Mouse (Mus musculus) adipocyte (in vitro differentiated cells): ENCODE measurements at regions not wholly inside any gene's neighbourhood (a gene's known extent, or its start where the extent isn't known, plus 50 kb on each side); places are given as distances from the start of the nearest gene placed in this dataset.
"Not testable (repeated sequence)": the region's sequence is repeated elsewhere in the genome, so short reads cannot be mapped to it uniquely, and the experiment has no call there.

ENCODE experiments used
- DNase-seq: peaks from one replicate; pipeline ENCODE4 v3.0.0-alpha.2; 2016; ENCODE audit warnings: low spot score

GRCm38 (mm10) chr11:22573166-22573565 is 61.3 kb downstream of the Tmem17 start:
- peak; percentile 12 for DNase-seq

- DNase-seq: no peak
These were observed 61.9 kb downstream of the Tmem17 start for GRCm38 (mm10) chr11:22573802-22574201.

- DNase-seq: no peak
These were observed 62.6 kb downstream of the Tmem17 start for GRCm38 (mm10) chr11:22574506-22574905.

- DNase-seq: no peak
These were observed 72.2 kb downstream of the Tmem17 start for GRCm38 (mm10) chr11:22584100-22584487.

GRCm38 (mm10) chr11:22584488-22585158 is 72.7 kb downstream of the Tmem17 start:
- DNase-seq: peak; percentile 21

DNA sequence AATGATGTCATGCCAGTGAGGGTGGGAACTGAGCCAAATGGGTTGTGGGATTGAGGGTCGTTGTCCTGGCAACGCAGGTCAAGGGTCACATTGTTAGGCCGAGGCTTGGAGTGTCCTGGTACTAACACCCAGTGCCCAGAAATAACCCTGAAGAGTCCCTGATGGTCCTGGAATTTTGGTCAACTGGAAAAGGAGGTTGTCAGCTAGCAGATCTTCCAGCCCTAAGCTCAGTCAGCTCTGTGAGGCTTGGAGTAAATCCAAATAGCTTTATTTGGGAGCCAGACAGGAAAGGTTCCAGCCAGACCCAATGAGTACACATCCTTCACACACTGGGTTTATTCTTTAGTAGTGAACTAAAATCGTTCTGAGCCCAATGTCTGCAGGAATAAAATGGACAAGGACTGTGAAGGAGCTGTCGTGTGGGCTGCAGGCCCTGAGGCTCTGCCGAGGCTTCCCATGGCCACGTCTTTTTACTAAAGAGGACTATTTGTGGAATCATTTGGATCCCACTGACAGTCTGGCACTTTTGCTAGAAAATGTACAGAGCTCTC is 75.9 kb downstream of the Tmem17 start:
- DNase-seq: peak; percentile 49

GRCm38 (mm10) chr11:22588546-22588945 is 76.7 kb downstream of the Tmem17 start:
- peak; percentile 13 for DNase-seq

- DNase-seq: no peak
These were observed 78.0 kb downstream of the Tmem17 start for GRCm38 (mm10) chr11:22589901-22590300.

DNA sequence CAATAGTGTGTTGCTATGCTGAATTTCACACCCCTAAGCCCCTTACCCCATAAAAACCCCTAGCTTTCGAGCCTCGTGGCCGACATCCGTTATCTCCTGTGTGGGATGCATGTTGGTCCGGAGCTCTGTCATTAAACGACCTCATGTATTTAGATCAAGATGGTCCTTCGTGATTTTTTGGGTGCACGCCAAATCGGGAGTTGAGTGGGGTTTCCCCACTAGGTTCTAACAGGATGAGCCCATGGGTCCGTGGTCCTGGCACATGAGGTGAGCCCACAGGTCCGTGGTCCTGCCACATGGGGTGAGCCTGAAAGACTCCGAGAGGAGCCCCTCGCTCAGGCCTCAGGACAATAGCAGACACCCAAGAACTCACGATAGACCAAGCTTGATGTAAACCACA is 79.2 kb downstream of the Tmem17 start:
- not testable (repeated sequence) for DNase-seq

DNA sequence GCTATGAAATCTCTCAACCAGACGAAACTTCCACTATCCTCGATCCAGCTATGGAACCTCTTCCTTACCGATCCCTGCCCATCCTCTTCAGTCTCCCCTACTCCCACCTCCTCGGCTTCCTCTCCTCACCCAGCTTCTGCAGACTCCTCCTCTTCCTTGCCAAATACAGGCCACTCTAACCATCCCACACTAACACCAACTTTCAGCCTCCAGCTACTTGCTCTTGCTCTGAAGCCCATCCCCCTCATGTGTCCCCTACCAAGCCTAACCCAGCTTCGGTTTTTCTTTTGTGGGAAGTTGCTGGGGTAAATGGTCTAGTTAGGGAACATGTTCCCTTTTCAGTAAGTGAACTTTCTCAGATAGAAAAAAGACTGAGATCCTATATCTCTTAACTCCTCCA is 80.8 kb downstream of the Tmem17 start:
- DNase-seq: no peak

GRCm38 (mm10) chr11:22596076-22596804 is 84.4 kb downstream of the Tmem17 start:
- DNase-seq: no peak

- no peak for DNase-seq
These were observed 84.9 kb downstream of the Tmem17 start for GRCm38 (mm10) chr11:22596805-22597149.

GRCm38 (mm10) chr11:22600370-22600769 is 88.5 kb downstream of the Tmem17 start:
- DNase-seq: no peak

- peak; percentile 29 for DNase-seq
These were observed 90.1 kb downstream of the Tmem17 start for GRCm38 (mm10) chr11:22601977-22602376.

- no peak for DNase-seq
These were observed 90.7 kb downstream of the Tmem17 start for GRCm38 (mm10) chr11:22602610-22603009.

DNA sequence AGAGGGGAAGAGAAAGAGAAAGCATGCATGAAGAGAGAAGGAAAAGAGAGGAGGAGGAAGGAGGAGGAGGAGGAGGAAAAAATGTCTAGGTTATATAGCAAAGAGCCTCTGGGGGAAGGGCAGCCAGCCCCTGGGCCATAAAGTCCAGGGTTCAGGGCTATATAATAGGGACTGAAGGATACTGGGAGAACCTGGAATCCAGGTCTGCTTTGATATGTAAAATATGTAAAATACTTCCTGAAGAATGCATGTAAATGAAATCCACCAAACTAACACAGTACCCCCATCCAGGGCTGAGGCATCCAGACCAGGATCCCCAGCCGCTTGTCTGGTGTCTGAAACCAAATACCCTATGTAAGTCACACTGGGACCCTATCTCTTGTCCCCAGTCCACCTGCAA is 91.5 kb downstream of the Tmem17 start:
- no peak for DNase-seq

- no peak for DNase-seq
These were observed 94.5 kb downstream of the Tmem17 start for GRCm38 (mm10) chr11:22606380-22606779.

DNA sequence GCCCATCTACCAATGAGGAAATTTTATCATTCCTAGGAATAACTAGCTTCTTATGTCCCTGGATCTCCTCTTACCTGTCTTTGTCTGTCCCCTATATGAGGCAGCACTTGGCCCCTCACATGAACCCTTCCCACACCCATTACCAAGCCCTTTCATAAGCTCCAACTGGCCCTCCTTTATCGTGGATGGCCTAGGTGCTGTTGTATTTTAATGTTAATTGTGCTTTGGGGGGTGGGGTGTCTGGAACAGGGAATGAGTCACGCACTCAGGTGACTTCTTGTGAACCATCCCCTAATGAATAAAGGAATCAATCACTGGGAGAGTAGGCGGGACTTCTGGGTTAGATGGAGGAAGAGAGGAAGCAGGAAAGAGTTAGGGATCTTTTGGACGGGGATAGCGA is 95.8 kb downstream of the Tmem17 start:
- DNase-seq: no peak

DNA sequence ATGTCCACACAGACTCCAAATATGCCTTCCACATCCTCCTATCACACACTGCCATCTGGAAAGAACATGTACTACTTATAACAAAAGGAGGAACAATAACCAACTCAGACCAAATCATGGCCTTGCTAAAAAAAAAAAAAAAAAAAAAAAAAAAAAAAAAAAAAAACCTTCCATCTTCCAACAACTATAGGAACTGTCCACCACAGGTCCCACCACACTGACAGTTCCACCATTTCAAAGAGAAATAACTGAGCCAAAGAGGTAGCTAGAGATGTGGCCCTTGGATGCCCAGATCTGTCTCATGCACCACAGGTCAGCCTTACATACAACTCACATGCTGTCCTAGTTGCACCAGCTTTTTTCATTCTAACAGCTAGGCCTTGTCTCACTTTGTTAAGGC is 97.1 kb downstream of the Tmem17 start:
- DNase-seq: no peak

DNA sequence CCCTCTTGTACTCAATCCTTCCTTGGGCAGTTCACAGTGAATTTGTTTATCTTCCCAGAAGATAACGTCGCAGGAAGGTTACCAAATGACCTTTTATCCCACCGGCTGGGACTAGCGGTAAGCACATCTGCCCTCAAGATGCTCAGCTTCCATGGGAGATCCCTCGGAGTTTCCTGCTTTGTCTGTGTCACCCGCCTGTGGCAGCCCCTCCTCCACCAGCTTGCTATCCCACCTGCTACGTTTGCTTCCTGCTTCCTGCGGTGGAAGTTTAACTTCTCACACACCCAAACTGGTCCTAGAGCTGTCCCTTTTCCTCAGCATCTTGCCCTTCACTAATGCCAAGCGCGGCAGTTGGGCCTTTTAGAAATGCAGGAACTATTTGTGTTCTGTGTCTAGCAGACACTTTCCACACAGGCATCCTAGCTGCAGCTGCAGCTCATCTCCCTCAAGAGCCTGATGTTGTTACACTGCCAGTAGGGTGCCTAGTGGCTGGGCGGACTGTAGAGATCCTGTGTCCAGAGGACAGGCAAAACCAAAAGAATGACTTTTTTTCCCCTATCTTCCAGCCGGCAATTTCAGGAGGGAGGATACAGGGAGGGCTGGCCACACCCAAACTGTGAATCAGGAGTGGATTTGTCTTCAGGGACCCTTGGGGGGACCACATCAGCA is 98.7 kb downstream of the Tmem17 start:
- no peak for DNase-seq

DNA sequence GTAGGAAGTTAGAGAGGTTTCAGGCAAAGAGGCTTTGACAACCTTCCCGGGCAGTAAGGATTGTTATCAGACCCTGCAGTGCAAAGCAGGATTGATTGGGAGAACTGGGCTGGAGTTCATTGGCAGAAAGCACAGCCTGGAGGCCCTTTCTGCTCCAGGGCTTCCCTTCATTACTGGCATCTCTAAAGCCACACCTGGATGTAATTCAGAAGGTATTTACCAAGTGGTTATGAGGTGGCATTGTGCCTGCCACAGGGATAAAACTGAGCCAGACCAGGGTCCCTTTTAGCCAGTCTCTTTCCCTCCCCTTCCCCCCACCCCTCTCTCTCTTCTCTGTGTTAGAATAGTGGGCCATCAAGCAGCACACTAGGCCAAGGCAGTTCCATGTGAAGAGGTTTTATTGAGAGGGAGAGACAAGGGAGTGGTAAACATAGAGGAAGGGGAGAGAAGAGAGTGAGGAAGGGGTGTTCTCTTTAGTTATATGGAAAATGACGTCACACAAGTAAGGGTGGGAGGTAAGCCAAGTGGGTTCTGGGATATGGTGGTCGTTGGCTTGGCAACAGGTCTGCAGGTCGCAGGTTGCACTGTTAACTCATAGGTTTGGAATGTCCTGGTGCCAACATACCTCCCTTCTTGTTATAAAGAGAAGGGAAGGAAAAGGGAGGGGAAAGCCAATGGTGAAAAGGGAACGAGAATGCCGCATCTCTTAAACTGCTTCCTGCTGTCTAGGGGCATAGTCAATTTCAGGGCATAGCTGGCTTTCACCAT is 99.4 kb downstream of the Tmem17 start:
- DNase-seq: no peak

DNA sequence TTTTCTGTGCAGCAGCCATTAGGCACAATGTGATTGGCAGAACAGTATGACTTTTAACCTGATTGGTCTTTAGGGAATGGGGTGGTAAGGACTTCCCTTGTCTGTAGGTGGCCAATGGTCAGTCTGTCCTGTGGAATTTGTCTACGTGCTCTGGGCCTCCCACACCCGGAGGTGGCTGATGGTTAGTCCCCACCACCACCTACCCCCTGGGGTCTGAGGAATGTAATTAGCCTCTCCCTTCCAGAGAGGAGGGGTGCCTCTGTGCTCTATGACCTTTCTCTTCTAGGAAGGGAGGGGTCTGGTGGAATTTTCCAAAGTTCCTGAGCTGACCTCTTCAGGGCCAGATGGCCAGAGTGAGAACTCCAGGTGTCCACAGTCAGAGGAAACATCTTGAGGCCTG is 101.6 kb downstream of the Tmem17 start:
- no peak for DNase-seq
